Mouse (Mus musculus): Measurements from ENCODE around the gene Tmem63c.

Gene Tmem63c

DNA sequence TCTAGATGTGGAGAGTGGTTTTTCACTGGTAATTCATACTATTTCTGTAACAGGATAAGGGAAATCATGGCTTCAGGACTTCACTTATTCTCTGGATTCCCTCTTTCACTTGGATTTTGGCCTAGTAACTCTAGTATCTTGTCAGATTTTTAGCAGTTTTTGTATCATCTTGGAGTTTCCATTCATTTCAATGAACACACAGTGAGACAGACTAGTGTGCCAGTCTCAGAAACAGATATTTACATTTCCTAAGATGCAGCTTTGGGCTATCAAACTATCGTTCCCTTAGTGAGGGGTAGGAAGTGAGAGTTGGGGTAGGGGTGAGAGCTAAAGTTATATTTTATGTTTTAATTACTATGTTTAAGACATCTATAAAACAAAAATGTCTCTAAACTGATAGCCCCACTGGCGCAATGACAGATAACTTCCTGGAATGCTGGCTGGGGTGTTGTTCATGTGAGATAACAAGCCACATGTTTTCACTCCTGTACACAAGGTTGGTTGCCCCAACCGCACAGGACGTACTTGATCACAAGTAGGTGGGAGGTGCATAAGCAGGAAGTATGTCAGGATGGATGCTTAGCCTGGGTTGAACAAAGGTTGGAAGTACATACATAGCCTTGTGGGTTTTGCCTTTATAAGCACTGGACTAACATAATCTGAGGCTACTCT is 100.9 kb downstream of the Tmem63c start:
- in situ Hi-C loops (cut with MboI; ENCODE audit: unreplicated experiment in 2 of 2) = no loop called here

DNA sequence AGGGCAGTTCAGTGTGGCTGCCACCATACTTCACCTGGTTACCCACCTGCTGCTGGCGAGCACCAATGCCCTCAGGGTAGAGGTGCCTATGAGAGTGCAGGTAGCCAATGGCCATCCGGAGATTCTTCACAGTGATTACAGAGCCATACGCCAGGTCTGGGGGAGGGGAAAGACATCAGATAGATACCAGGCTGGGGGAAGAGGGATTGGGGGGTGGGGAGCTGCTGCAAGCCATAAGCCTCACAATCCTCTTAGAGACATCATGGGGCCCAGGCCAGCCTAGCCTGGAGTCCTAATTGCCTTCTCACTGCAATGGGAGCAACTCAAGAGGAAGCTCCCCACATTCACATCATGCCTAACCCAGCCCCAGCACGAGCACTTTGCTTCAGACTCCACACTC is 106.1 kb downstream of the Tmem63c start:
- in situ Hi-C loops (cut with MboI; ENCODE audit: unreplicated experiment in 2 of 2) = loop anchor here in 1 of 2 experiments (5.0 kb wide), 1 partner anchor 205 kb away; no protein-coding TSS in a partner anchor

DNA sequence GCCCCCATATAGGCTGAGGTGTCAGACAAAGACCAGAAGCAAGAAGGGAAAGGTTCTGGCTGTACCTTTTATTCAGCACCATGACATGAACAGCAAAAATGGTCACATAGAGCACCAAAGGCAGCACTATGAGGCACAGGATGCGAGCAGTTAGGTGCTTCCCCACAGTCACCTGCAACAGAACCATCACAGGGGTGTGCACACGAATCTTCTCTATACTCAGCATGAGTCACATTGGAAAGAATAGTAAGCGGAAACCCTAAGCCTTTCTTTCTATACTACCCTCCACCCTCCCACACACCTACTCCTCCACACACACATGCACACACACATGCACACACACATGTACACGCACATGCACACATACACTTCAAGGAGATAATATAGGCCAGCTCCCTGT is 109.1 kb downstream of the Tmem63c start:
- in situ Hi-C loops (cut with MboI; ENCODE audit: unreplicated experiment in 2 of 2) = loop anchor here in 1 of 2 experiments (5.0 kb wide), 1 partner anchor 207 kb away; no protein-coding TSS in a partner anchor

DNA sequence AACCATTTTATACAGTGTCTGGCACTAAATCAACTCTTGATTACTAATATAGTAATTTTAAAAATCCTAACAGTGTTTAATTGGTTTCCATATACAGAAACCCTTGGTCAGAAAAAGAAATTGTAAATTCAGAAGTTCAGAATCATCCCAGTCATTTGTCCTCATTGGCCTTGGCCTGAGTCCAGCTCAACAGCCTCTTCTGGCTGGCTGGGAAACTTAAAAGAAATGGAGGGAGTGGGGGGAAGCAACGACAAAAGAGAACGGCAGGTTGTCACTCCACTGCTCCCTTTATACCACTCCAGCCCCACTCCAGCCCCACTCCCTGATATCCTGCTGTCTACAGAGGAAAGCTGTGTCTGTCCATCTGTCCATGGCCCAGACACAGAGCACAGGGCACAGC is 110.0 kb downstream of the Tmem63c start:
- in situ Hi-C loops (cut with MboI; ENCODE audit: unreplicated experiment in 2 of 2) = loop anchor here in 1 of 2 experiments (5.0 kb wide), 1 partner anchor 206 kb away; no protein-coding TSS in a partner anchor

DNA sequence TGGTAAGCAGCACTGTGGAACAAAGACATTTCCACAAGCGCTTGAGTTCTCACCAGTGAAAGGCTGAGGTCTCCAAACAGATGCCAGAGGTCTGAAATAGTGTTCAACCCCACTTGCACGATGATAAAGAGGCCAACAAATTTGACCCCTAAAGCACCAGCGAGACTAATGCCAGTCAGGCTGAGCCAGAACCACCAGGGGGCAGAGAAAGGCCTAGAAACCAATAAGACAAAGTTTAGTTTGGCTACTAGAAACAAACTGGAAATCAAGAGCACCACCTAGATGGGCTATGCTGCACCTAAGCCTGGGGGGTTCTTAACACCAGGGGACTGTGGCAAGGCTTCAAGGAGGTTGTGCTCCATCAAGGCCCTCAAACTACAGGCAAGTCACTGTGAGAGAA is 110.5 kb downstream of the Tmem63c start:
- in situ Hi-C loops (cut with MboI; ENCODE audit: unreplicated experiment in 2 of 2) = loop anchor here in 1 of 2 experiments (5.0 kb wide), 1 partner anchor 206 kb away; no protein-coding TSS in a partner anchor

DNA sequence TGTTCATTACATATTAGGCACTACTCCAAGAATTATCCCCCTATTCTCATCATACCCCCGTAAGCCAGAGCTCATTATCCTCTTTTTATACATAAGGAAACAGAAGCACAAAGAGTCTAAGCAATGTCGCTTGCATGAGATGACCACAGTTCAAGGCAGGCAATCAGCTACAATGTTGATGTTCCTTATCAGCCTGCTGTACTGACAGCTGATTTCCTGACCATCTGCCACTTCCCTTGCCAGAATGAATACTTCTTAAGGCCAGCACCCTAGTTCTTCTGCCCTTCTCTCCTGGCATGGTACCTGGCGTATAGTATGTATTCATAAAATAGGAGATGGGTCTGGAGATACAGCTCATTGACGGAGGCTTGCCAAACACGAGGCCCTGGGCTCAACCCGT is 111.1 kb downstream of the Tmem63c start:
- in situ Hi-C loops (cut with MboI; ENCODE audit: unreplicated experiment in 2 of 2) = loop anchor here in 1 of 2 experiments (5.0 kb wide), 1 partner anchor 205 kb away; no protein-coding TSS in a partner anchor

DNA sequence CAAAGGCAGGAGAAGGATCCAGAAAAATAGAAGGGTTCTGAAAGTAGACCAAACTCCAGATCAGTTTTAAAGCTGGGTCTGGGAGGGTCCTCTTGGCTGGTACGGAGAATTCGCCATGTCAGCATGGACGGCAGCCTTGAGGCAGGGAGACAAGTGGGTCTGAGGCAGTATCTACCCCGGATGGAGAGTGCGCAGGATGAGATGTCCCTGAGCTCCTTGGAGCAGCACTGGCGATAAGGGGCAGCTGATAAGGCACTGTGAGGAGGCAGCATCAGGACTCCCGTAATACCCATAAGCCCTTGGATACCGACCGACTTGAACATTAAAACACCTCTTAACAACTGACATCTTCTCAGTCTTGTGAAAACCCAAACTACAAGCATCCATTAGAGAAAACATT is 111.6 kb downstream of the Tmem63c start:
- in situ Hi-C loops (cut with MboI; ENCODE audit: unreplicated experiment in 2 of 2) = loop anchor here in 1 of 2 experiments (5.0 kb wide), 1 partner anchor 205 kb away; no protein-coding TSS in a partner anchor

DNA sequence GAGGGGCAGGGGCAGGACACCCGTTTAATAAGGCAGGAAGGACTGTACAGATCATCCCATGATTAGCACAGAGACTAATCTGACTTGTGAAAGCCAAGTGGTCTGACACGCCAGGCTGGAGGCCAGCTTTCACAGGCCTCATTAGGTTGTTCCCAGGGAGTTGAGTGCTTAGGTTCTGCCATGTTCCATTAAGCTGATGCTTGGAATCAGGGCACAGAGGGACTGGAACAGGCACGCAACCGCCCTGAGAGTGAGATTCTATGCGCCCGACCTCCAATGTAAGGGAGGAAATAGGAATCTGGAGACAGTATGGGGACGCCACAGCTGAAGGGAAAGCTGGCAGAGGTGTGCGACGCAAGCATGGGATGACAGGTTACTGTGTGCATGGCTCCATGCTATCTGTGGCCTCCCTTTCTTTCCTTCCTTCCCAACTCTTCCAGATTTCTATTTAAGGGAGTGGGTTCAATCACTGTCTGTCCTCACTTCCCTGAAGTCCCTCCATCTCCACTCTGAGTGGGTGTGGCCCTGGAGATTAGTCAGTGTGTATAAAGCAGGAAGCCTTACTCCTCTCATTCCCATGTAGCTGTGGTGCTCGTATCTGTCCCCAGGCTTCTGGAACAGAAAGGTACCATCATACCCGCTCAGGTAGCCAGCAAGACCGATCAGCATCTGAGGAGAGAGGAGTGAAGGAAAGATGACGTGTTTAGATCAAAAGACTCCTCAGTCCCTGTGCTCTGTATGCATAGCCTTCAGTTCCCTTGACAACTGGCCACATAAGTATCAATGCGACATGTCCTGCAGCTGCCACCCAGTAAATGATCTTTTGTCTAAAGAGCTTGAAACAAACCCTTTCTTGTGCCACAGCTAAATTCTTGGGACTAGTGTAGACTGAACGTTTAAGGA is 116.5 kb downstream of the Tmem63c start:
- in situ Hi-C loops (cut with MboI; ENCODE audit: unreplicated experiment in 2 of 2) = no loop called here

DNA sequence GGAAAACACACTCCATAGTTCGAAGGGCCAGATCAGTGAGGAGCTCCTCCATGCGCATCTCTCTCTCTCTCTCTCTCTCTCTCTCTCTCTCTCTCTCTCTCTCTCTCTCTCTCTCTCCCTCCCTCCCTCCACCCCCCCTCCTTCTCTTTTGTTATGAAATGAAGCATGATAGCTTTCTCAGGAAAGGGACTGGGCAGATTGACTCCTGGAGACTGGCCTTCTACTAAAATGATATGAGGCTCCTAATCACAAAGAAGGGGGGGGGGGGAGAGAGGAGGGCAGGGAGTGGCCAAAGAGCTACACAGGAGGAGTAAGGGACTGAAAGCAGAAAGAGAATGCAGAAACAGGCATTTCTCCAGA is 117.2 kb downstream of the Tmem63c start:
- in situ Hi-C loops (cut with MboI; ENCODE audit: unreplicated experiment in 2 of 2) = no loop called here

DNA sequence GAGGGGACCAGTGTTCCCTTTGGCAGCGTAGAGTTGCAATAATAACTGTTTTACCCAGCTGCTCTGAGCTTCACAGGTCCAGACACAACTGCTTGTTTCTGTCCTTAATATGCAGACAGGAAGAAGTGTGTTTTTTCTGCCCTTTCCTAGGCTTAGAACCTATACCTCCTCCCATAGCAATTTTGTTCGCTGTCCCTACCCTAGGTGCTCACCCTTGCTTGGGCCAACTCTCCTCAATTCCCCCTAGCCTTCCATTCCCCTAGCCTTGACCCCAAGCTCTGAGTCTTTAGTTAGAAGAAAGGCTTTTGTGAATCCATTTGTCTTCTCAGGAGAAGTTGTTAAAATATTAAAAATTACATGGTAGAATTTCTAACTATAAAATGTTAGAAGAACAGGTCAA is 117.6 kb downstream of the Tmem63c start:
- in situ Hi-C loops (cut with MboI; ENCODE audit: unreplicated experiment in 2 of 2) = no loop called here
